17 mouse cellular contexts compared by ENCODE assay signal in the genomic region with DNA sequence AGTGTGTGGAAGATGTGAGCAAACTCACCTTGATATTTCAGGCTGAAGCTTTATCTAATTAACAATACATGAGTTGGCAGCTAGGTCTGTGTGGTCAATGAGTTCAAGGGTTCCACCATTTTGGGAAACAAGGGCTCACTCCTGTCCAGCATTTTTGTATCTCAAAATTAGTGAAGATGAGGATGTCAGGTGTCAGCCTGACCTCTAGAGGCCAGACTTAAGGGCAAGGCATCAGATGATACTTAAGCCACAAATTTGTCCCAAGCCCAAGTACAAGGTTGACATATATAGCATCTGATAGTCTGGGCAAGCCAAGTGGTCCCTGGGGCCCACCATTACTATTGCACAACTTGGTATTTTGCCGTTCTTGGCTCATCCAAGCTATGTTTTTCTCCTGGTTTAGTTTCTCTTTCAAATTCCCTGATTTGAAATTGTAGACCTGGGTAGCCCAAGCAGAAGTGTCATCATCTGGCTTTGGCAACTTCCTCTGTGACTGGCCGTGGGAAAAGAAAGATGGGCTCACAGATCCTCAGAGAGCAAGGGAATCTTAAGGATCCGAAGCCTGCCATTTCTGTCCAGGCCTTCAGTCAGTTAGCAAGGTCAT. TPM values are rescaled to one million over a fixed set of nuclear protein-coding genes. Genes with fewer than 3 reads are reported as not detected.
A peak's percentile ranks its signal among the peaks of the same experiment; 100 is the strongest.
DNase-seq lines count a peak whose midpoint lies in the region; ATAC-seq and TF ChIP-seq lines count a peak whose summit lies in the region.
"Had no signal": no experiment of that assay in that cellular context is flagged by ENCODE, and none has a peak within 500 bp of the region (broad histone marks: within the 10 kb centered on the region; RNA-seq: fewer than 3 reads in every experiment).

No protein-coding gene starts in this region.

- H3K27me3 ChIP-seq in CH12.LX (replicated peaks): no peaks in the 10 kb centered on the region
- H3K27me3 ChIP-seq: embryonic facial prominence, embryonic 12.5 days; limb, embryonic 13.5 days; neural tube, embryonic 13.5 days had no signal

- no peaks in the 10 kb centered on the region; the same call in none of the 2 replicates for H3K79me2 ChIP-seq in CH12.LX (replicated peaks; ENCODE audit: control insufficient read depth, extremely low read depth, insufficient read depth, poor library complexity, severe bottlenecking)

- TF ChIP-seq CTCF in layer of hippocampus, adult 2 months (conservative IDR thresholded peaks at IDR 0.05): peak; percentile 38
- peak in 1 of 2 experiments; percentile 83; a peak in 2 of 4 replicates for TF ChIP-seq CTCF in CH12.LX (conservative IDR thresholded peaks at IDR 0.05 in 1 of 2, IDR thresholded peaks at IDR 0.05 in 1 of 2; ENCODE audit: low read depth in 2 of 2, low read length in 2 of 2)

- no peak overlapping the region for H3K9ac ChIP-seq in CH12.LX (ENCODE audit: insufficient read depth, low read depth)
- H3K9ac ChIP-seq: embryonic facial prominence, embryonic 12.5 days; limb, embryonic 13.5 days; neural tube, embryonic 13.5 days had no signal

- TF ChIP-seq RAD21 in CH12.LX (IDR thresholded peaks at IDR 0.05; ENCODE audit: low read depth, low read length): peak; percentile 82

- no peak overlapping the region for H3K4me3 ChIP-seq in layer of hippocampus, adult 2 months
- no peak overlapping the region for H3K4me3 ChIP-seq in CH12.LX (replicated peaks in 1 of 3; ENCODE audit: low read depth in 2 of 3, low read length in 2 of 3, poor library complexity in 1 of 3)
- H3K4me3 ChIP-seq: embryonic facial prominence, embryonic 12.5 days; limb, embryonic 13.5 days; neural tube, embryonic 13.5 days had no signal

- dilution Hi-C loops in CH12.LX (cut with MboI; ENCODE audit: extremely low pct_ligation_motif_present, extremely low pct_unique_long_range_greater_than_20kb, low sequenced_read_pairs): no loop called here

- peaks cover 31 to 80% of the 10 kb centered on the region in 2 experiments for H3K36me3 ChIP-seq in CH12.LX (replicated peaks in 1 of 2; ENCODE audit: control insufficient read depth in 1 of 2, insufficient read depth in 1 of 2, low read length in 1 of 2)
- H3K36me3 ChIP-seq: embryonic facial prominence, embryonic 12.5 days; limb, embryonic 13.5 days; neural tube, embryonic 13.5 days had no signal

- peaks cover 7 to 60% of the 10 kb centered on the region in 2 experiments; a peak in 3 of 4 replicates for H3K4me1 ChIP-seq in CH12.LX (ENCODE audit: control insufficient read depth in 1 of 2, insufficient read depth in 2 of 2)

- H3K4me2 ChIP-seq in CH12.LX (ENCODE audit: insufficient read depth, low read depth, poor library complexity, severe bottlenecking): no peak overlapping the region
- H3K4me2 ChIP-seq: embryonic facial prominence, embryonic 12.5 days; heart, embryonic 11.5 days; limb, embryonic 13.5 days; neural tube, embryonic 13.5 days had no signal

- in situ Hi-C loops in CH12.LX (cut with MboI; ENCODE audit: low pct_ligation_motif_present, low pct_unique_long_range_greater_than_20kb, low sequenced_read_pairs): loop anchor here (10.0 kb wide), 1 partner anchor 155 kb away; no protein-coding TSS in a partner anchor

- no peak overlapping the region for H3K27ac ChIP-seq in layer of hippocampus, adult 2 months
- H3K27ac ChIP-seq in CH12.LX (ENCODE audit: insufficient read depth, low read depth): no peak overlapping the region
- H3K27ac ChIP-seq: embryonic facial prominence, embryonic 12.5 days; limb, embryonic 13.5 days; neural tube, embryonic 13.5 days had no signal

- H3K9me3 ChIP-seq in CH12.LX (replicated peaks; ENCODE audit: low read length): no peaks in the 10 kb centered on the region
- H3K9me3 ChIP-seq: embryonic facial prominence, embryonic 12.5 days; limb, embryonic 13.5 days; neural tube, embryonic 13.5 days had no signal

- peak; percentile 67 for ATAC-seq in megakaryocyte progenitor cell, adult 5-6 weeks (replicated peaks; ENCODE audit: poor library complexity)
- ATAC-seq: inflammation-experienced regulatory T-cells, adult 6 months had no signal

- TF ChIP-seq EP300 in CH12.LX (IDR thresholded peaks at IDR 0.05; ENCODE audit: low read length): no peak

- DNase-seq in layer of hippocampus, adult 2 months (ENCODE audit: low spot score in 2 of 2): no peak
- no peak for DNase-seq in layer of hippocampus, postnatal 25 days (ENCODE audit: extremely low spot score in 1 of 2, low spot score in 1 of 2)
- peak; percentile 66 for DNase-seq in 416B (ENCODE audit: low read depth)
- no peak for DNase-seq in CH12.LX (ENCODE audit: extremely low read depth)
- no peak for DNase-seq in right cerebral cortex, adult 18-20 months
- DNase-seq in B cell, adult 2 months: no peak
- DNase-seq: adrenal gland, postnatal 25 days; cerebellum, postnatal 36 days; kidney, postnatal 25 days; midbrain, embryonic 14.5 days; thymus, adult 18-20 months had no signal

- no peak for TF ChIP-seq POLR2A in CH12.LX (IDR thresholded peaks at IDR 0.05; ENCODE audit: low read depth, low read length)

TF ChIP-seq in CH12.LX, 34 proteins besides CTCF, POLR2A, EP300 and RAD21:
- TF ChIP-seq BHLHE40 (IDR thresholded peaks at IDR 0.05; ENCODE audit: low read depth, low read length) (no peak), USF1 (IDR thresholded peaks at IDR 0.05; ENCODE audit: low read depth, low read length) (no peak), ZC3H11A (IDR thresholded peaks at IDR 0.05; ENCODE audit: low read depth, low read length) (peak; percentile 75), KAT2A (IDR thresholded peaks at IDR 0.05; ENCODE audit: insufficient replicate concordance, low read length) (no peak), POLR2AphosphoS2 (IDR thresholded peaks at IDR 0.05; ENCODE audit: low read depth, low read length) (no peak), PAX5 (IDR thresholded peaks at IDR 0.05; ENCODE audit: low read length) (no peak), TCF12 (IDR thresholded peaks at IDR 0.05; ENCODE audit: low read depth, low read length) (no peak), ZKSCAN1 (IDR thresholded peaks at IDR 0.05; ENCODE audit: borderline replicate concordance, low read depth, low read length) (no peak), ELF1 (IDR thresholded peaks at IDR 0.05; ENCODE audit: low read depth, low read length) (0 out of 2 replicates have a peak, but pooled peaks have one; percentile 16), USF2 (conservative IDR thresholded peaks at IDR 0.05; ENCODE audit: low read depth, low read length) (no peak), ZMIZ1 (IDR thresholded peaks at IDR 0.05; ENCODE audit: low read depth, low read length) (no peak), ZNF384 (IDR thresholded peaks at IDR 0.05; ENCODE audit: low read depth, low read length) (no peak), SMC3 (IDR thresholded peaks at IDR 0.05; ENCODE audit: low read depth, low read length) (peak; percentile 88), E2F4 (IDR thresholded peaks at IDR 0.05; ENCODE audit: insufficient replicate concordance, low read depth, low read length) (no peak), RCOR1 (conservative IDR thresholded peaks at IDR 0.05; ENCODE audit: low read depth, low read length) (no peak), NELFE (IDR thresholded peaks at IDR 0.05; ENCODE audit: low read depth, low read length) (peak; percentile 67; the same call in 1 of the 2 replicates), ETS1 (conservative IDR thresholded peaks at IDR 0.05; ENCODE audit: low read depth, low read length) (no peak), HCFC1 (IDR thresholded peaks at IDR 0.05; ENCODE audit: low read depth, low read length) (no peak), CHD2 (IDR thresholded peaks at IDR 0.05; ENCODE audit: low read length) (no peak), JUND (conservative IDR thresholded peaks at IDR 0.05; ENCODE audit: low read depth, low read length) (0 out of 2 replicates have a peak, but pooled peaks have one; percentile 27), TBP (conservative IDR thresholded peaks at IDR 0.05; ENCODE audit: low read depth, low read length) (no peak), IRF4 (IDR thresholded peaks at IDR 0.05; ENCODE audit: low read depth, low read length) (0 out of 2 replicates have a peak, but pooled peaks have one; percentile 28), CHD1 (IDR thresholded peaks at IDR 0.05; ENCODE audit: low read depth, low read length) (no peak), MAZ (IDR thresholded peaks at IDR 0.05; ENCODE audit: low read depth, low read length) (no peak), JUN (IDR thresholded peaks at IDR 0.05; ENCODE audit: insufficient read depth, low read depth, low read length) (no peak), MYC (IDR thresholded peaks at IDR 0.05; ENCODE audit: low read depth, low read length) (no peak), MXI1 (IDR thresholded peaks at IDR 0.05; ENCODE audit: low read depth, low read length) (no peak), GABPA (IDR thresholded peaks at IDR 0.05; ENCODE audit: insufficient replicate concordance, low read depth, low read length) (no peak), MAX (IDR thresholded peaks at IDR 0.05; ENCODE audit: low read length) (no peak), MAFK (IDR thresholded peaks at IDR 0.05; ENCODE audit: insufficient replicate concordance, low read length) (0 out of 2 replicates have a peak, but pooled peaks have one; percentile 18), SIN3A (IDR thresholded peaks at IDR 0.05; ENCODE audit: low read length) (peak; percentile 30; the same call in 1 of the 2 replicates), MEF2A (IDR thresholded peaks at IDR 0.05; ENCODE audit: borderline replicate concordance, low read depth, low read length) (no peak), UBTF (IDR thresholded peaks at IDR 0.05; ENCODE audit: low read depth, low read length) (no peak), NRF1 (IDR thresholded peaks at IDR 0.05; ENCODE audit: low read depth, low read length) (no peak)
TF ChIP-seq in CH12.LX: peak in this region for 8.

RNA-seq across cellular contexts. Expression of gene Nedd9, which starts 27.4 kb away (rescaled TPM):
- 10 to 100 TPM; 12.4 to 14.1 TPM for total RNA-seq in layer of hippocampus, adult 2 months (2021)
- 10 to 100 TPM; 13.4 to 14.8 TPM for total RNA-seq in layer of hippocampus, postnatal 25 days (2021)
- total RNA-seq in CH12.LX (2012; rRNA removed) (42.5 and 46.5 TPM in 2 replicates), CH12.LX (2014; rRNA removed) (44.6 and 48.7 TPM in 2 replicates)
- 41.3 and 54.1 TPM in 2 replicates for polyA plus RNA-seq in CH12.LX (2012; ENCODE audit: insufficient read length, low read depth)
- 16.8 and 18.6 TPM in 2 replicates for total RNA-seq in megakaryocyte progenitor cell, adult 5-6 weeks (2015)
- total RNA-seq in megakaryocyte progenitor cell, adult 5-6 weeks (2017): 19.7 and 23.1 TPM in 2 replicates
